Mouse (Mus musculus): Measurements from ENCODE around the gene BC017158.

The BC017158 gene

DNA sequence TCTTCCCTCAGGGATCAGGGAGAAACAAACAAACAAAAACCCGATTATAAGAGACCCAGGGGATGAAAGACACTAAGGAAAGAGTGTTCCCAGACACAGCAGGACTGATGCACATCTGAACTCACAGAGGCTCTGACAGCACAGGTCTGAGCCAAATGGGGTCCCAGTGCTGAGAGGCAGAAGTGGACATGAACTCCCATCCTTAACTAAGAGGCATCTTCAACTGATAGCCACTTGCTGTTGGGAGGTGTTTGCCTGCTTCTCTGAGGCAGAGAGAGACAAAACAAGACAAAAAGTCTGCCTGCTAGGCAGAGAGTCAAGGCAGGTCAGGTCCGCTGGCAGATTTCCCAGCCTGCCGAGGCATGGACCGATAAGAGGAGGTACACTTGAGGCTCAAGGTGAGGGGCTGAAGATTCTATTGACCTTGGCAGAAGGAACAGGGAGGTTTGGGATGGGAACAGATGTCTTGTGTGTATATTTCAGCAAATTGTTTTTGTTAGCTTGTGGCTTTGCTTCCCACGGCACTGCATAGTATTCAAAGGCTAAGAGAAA is 41.1 kb downstream of the BC017158 start:
- no peak for DNase-seq (ENCODE audit: low spot score)

DNA sequence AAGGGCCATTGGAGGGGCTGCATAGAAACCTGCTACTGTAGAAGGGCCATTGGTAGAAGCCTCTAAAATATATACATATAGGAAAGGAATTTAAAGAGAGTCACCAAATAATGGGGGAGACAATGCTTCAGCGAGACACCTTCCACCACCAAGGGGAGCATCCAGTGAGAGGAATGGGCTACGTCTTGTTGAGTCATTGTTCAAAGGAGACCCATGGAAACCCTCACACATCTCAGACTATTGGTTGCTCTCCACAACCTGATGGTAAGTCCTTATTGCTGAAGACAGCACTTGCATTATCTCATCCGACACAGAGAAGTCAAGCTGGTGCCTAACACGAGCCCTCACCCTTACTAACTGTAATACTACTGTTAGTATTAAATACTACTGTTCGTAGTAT is 42.2 kb downstream of the BC017158 start:
- DNase-seq (ENCODE audit: low spot score) = no peak

- DNase-seq (ENCODE audit: low spot score) = no peak
Measured at GRCm38 (mm10) chr7:128254978-128255377, 43.0 kb downstream of the BC017158 start.

GRCm38 (mm10) chr7:128252609-128253008 is 45.4 kb downstream of the BC017158 start:
- DNase-seq (ENCODE audit: low spot score) = no peak

- no peak for DNase-seq (ENCODE audit: low spot score)
Measured at GRCm38 (mm10) chr7:128251946-128252345, 46.0 kb downstream of the BC017158 start.

GRCm38 (mm10) chr7:128249998-128250397 is 48.0 kb downstream of the BC017158 start:
- no peak for DNase-seq (ENCODE audit: low spot score)

DNA sequence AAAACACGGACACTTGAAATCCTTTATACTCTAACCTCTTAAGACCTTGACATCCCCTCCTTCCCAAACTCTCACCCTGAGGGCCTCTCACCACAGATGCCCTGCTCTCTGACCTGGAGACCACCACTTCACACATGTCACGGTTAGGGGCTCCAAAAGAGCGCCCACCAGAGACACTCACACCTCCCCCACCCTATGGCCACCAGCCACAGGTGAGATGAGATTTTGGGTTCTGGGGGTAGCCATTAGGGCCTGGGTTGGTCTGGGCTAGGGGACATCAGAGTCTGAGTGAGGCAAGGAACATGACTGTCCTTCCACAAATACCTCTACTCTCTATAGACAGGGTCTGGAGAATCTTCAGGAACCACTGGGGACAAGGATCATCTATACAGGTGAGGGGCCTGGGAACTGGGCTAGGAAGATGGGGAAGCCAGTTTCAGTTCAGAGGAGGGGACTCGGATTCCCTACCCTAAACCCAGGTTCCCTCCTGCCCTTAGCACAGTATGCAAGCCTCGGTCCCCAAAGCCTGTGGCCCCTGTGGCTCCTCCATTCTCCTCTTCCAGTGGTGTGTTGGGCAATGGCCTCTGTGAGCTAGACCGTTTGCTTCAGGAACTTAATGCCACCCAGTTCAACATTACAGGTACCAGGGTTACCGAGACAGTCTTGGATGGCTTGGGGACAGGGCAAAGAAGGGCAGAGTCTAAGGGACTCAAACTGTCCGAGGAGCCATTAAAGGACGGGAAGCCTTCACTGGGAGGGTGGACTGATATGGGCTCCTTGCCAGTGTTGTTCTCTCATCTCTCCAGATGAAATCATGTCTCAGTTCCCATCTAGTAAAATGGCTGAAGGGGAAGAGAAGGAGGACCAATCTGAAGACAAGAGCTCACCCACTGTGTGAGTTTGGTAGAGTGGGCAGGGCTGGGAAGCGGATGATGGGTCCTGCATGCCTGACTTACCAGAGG is 49.6 kb downstream of the BC017158 start:
- DNase-seq (ENCODE audit: low spot score) = no peak

- DNase-seq (ENCODE audit: low spot score) = peak; percentile 93
Measured at GRCm38 (mm10) chr7:128247443-128247842, 50.5 kb downstream of the BC017158 start.

- DNase-seq (ENCODE audit: low spot score) = peak; percentile 34
Measured at GRCm38 (mm10) chr7:128246496-128247391, 51.2 kb downstream of the BC017158 start, which contains the start of gene Tgfb1i1. Gene Tgfb1i1 (plus strand): TSS chr7:128246812.

GRCm38 (mm10) chr7:128245547-128245946 is 52.4 kb downstream of the BC017158 start:
- no peak for DNase-seq (ENCODE audit: low spot score)

DNA sequence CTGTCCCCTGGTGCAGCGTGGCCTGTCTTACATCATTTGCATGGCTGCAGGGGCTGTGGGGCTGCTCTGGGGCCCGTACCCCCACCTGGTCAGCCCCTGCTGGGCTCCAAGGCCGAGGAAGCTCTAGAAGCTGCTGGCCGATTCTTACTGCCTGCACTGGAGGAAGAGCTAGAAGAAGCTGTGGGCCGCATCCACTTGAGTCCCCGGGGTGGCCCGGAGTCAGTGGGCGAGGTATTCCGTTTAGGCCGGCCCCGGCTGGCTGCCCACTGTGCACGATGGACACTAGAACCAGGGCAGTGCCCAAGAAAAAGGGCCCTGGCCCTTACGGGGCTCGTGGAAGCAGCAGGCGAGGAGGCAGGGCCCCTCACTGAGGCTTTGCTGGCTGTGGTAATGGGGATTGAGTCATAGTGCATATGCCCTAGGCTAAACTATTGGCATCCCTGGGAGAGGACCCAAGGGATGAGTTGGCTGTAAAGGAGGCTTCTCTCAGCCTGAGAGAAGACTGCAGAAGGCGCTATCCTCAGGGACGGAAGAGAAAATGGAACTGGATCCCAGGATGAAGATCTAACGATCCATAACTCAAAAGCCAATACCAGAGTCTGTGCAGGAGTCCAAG is 53.5 kb downstream of the BC017158 start:
- no peak for DNase-seq (ENCODE audit: low spot score)

- DNase-seq (ENCODE audit: low spot score) = no peak
Measured at GRCm38 (mm10) chr7:128243921-128244320, 54.0 kb downstream of the BC017158 start.

GRCm38 (mm10) chr7:128242331-128242730 is 55.6 kb downstream of the BC017158 start:
- no peak for DNase-seq (ENCODE audit: low spot score)

GRCm38 (mm10) chr7:128240131-128240784 is 57.7 kb downstream of the BC017158 start:
- no peak for DNase-seq (ENCODE audit: low spot score)

DNA sequence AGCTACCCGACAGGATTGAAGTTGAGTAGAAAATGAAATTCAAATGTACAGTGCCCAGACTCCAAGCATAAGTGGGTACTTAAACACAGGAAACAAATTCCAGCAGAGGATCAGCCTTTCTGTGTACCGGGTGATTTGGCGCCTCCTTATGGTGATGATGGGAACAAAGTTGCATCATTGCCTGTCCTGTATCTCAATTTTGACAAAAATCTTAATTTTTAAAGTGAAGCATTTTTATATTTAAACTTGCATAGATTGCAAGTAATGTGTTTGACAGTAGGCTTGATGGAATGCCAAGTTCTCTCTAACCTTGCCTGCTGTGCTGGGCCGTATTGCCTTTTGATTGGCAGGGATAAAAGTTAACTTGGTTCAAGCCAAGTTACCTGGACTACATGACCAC is 59.0 kb downstream of the BC017158 start:
- DNase-seq (ENCODE audit: low spot score) = peak; percentile 71

DNA sequence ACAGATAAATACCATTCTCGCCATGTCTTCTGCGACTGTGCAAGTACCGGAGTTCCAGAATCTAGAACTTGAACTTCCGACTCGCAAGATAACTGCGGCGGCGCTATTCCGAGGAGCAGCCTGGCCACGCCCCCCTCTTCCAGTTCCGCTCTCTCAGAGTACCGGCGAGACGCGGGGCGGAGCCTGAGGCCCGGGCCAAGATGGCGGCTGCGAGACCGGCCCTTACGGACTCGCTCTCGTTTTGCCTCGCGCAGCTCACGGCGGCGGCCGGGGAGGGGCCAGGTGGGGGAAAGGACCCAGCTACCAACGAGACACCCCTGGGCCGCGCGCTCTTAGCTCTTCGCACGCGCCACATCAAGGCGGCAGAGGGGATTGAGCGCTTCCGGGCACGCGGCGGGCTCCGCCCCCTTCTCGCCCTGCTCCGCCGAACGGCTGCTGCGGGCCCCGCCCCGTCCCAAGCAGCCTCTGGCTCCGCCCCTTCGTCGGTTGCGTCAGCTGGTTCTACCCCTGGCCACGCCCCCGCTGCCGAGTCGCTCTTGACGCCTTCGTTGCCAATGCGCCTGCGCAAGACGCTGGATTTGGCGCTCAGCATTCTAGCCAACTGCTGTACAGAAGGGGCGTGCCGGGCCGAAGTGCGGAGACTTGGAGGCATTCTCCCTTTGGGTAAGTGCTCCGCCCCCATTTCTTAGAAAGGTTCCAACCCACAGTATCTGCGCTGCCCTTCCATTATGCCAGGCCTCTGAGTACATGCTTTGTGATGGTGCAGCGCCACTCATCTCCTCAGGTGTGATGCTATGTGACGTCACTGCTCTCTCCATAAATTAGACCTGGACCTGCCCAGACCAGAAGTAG is 59.8 kb downstream of the BC017158 start, which contains the start of gene 9130023H24Rik:
9130023H24Rik (minus strand) TSS at position 105 of the 852 bp plus-strand sequence.
- peak; percentile 100 for DNase-seq (ENCODE audit: low spot score)

DNA sequence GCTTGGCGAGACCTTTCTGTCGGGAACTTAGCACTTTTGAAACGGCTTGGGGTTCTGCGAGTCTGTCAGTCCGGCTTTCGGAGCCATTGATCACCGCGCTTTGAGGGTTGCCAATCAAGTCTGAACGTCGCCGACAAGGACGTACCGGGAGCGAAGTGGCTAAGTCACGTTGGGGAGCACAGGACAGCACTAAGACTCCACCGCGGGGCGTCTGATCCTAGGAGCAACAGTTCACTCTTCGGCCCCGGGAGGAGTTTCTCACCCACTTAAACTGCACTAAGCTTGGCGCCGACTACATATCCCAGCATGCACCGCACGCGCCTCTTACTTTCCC is 60.4 kb downstream of the BC017158 start:
- no peak for DNase-seq (ENCODE audit: low spot score)

GRCm38 (mm10) chr7:128236856-128237592 is 60.9 kb downstream of the BC017158 start, which contains the start of gene Armc5:
Gene Armc5 (plus strand): TSS chr7:128237342.
- peak; percentile 73 for DNase-seq (ENCODE audit: low spot score)

DNA sequence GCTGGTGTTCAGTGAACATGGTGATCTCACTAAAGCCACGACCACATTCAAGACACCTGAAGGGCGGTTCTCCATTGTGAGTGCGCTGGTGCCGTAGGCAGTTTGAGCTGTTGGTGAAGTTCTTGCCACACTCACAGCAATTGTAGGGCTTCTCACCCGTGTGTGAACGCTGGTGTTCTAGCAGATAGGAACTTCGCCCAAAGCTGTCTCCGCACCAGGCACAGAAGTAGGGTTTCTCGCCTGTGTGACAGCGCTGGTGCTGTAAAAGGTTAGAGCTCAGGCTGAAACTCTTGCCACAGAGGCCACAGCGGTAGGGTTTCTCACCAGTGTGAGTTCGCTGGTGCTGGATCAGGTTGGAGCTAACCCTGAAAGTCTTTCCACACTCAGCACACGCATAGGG is 61.5 kb downstream of the BC017158 start:
- DNase-seq (ENCODE audit: low spot score) = no peak

DNA sequence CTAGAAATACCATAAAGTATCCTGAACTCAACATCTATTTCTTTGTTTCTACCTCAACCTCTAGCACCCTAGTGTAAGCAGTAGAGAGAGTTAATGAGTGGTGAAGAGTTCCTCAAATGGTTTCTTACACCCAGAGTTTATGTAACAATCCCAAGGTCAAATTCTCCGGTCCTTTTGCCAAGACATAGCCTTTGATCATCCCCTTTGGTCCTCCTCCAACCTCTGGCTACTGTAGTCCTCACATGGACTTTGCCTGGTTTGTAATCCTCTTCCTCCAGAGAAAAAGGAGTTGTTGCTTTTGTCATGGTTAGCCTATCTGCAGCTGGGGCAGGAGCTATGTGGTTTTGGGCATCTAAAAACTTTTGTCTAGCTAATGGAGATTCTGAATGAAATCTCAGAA is 62.5 kb downstream of the BC017158 start:
- no peak for DNase-seq (ENCODE audit: low spot score)

All from c-Kit-positive CD71-positive TER-119-positive erythroid progenitor cells, embryonic 14.5 days (primary cell).